Mouse (Mus musculus) spleen, adult 2 months (tissue): ENCODE measurements around the gene Mia.

Experiments
- CTCF ChIP-seq: fragments of 200-500 bp; IDR thresholded peaks from 2 replicates; pipeline ENCODE4 v1.5.1; 2011; ENCODE audit warnings: mild to moderate bottlenecking, inconsistent platforms; ENCODE audit not compliant: insufficient read depth, insufficient read length, insufficient replicate concordance; ENCODE audit errors: extremely low read depth
- POLR2A ChIP-seq: fragments of 200-500 bp; IDR thresholded peaks from 2 replicates; pipeline ENCODE4 v1.6.1; 2011; ENCODE audit warnings: low read depth, low read length, inconsistent platforms

DNA sequence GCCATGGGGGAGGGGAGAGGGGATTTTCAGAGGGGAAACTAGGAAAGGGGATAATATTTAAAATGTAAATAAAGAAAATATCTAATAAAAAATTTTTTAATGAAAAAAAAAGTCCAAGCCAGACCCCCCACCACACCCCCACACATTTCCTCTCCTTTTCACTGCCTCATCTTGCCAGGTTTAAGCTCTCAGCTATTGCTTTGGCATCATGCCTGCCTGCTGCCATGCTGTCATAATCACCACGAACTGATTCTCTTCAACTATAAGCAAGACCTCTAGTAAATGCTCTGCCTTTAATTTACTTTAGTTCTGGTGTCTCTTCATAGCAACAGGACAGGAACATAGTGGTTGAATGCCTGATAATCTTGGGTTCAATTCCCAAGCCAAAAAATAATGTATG, 1.5 kb upstream of the Mia start:
- no peak for TF ChIP-seq POLR2A
- TF ChIP-seq CTCF = no peak
